Comparison of ENCODE assay signal across 8 mouse cellular contexts in the genomic region with DNA sequence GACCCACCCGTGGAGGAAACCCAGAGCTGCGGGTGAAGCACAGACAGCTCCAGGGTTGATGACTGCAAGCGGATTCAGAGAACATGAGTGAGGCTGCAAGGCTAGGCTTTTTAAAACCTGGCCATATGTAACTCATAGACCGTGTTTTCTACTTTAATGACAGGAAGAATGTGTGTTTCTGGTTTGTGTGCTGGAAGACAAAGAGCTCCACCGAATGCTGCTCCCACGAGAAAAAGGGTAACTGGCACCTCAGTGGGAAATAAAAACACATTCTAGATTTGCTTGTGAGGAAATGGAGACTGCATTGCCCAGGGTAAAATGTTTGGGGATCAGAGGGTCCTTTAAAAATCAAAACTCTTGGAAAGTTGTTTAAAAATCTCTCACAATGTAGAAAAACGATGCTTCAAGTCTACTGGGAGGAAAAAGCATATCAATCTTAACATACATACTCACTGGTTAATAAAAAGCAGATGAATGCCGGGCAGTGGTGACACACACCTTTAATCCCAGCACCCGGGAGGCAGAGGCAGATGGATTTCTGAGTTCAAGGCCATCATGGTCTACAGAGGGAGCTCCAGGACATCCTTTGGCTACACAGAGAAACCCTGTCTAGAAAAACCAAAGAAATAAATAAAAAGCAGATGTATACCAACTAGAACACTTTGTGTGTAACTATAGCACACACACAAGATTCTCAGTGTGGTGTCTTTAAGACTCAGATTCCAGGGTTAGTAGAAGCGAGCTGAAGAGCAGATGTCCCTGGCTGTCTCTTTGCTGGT. TPM values are rescaled to one million over a fixed set of nuclear protein-coding genes. Genes with fewer than 3 reads are reported as not detected.
DNase-seq lines count a peak whose midpoint lies in the region; ATAC-seq and TF ChIP-seq lines count a peak whose summit lies in the region.

No protein-coding gene starts in this region.

- H3K4me2 ChIP-seq in neural tube, embryonic 14.5 days (ENCODE audit: low read depth, low read length): peak overlapping the region; percentile 54

- peak overlapping the region; percentile 91 for H3K4me3 ChIP-seq in E14TG2a.4 (replicated peaks; ENCODE audit: low read length)
- H3K4me3 ChIP-seq in forebrain, embryonic 10.5 days: peak overlapping the region; percentile 84
- H3K4me3 ChIP-seq in neural tube, embryonic 14.5 days (ENCODE audit: low read depth, low read length): peak overlapping the region; percentile 64

- H3K27ac ChIP-seq in forebrain, embryonic 10.5 days: peak overlapping the region; percentile 92
- peak overlapping the region; percentile 70 for H3K27ac ChIP-seq in neural tube, embryonic 14.5 days (ENCODE audit: low read depth, low read length)

- no peaks in the 10 kb centered on the region for H3K9me3 ChIP-seq in E14TG2a.4 (ENCODE audit: low read length)
- no peaks in the 10 kb centered on the region for H3K9me3 ChIP-seq in forebrain, embryonic 10.5 days
- H3K9me3 ChIP-seq in neural tube, embryonic 14.5 days (ENCODE audit: control insufficient read depth, low read length): no peaks in the 10 kb centered on the region

- DNase-seq in cerebellum, postnatal 10 days: peak; percentile 32 to 34
- DNase-seq in cerebellum, postnatal 4 days (ENCODE audit: low spot score in 2 of 2): no peak
- no peak for DNase-seq in forebrain, embryonic 10.5 days (ENCODE audit: extremely low spot score, low spot score)
- peak; percentile 25 for DNase-seq in kidney, postnatal 10 days
- no peak for DNase-seq in adrenal gland, postnatal 25 days

- H3K36me3 ChIP-seq in E14TG2a.4 (ENCODE audit: insufficient read depth, low read length): peaks cover 71% of the 10 kb centered on the region
- peaks cover 59% of the 10 kb centered on the region for H3K36me3 ChIP-seq in forebrain, embryonic 10.5 days (replicated peaks)
- H3K36me3 ChIP-seq in neural tube, embryonic 14.5 days (ENCODE audit: control insufficient read depth, insufficient read depth, low read length): peaks cover 3% of the 10 kb centered on the region

- WGBS in forebrain, embryonic 10.5 days: 11% methylated on average over 10 of the region's 10 CpGs
- 8% methylated on average over 10 of the region's 10 CpGs for WGBS in neural tube, embryonic 14.5 days

- H3K9ac ChIP-seq in neural tube, embryonic 14.5 days (replicated peaks; ENCODE audit: low read depth, low read length): peak overlapping the region; percentile 63

- no peak for TF ChIP-seq CTCF in E14TG2a.4 (conservative IDR thresholded peaks at IDR 0.05; ENCODE audit: low read length)

- H3K4me1 ChIP-seq in E14TG2a.4 (replicated peaks; ENCODE audit: low read depth, low read length): peaks cover 18% of the 10 kb centered on the region
- peaks cover 19% of the 10 kb centered on the region for H3K4me1 ChIP-seq in forebrain, embryonic 10.5 days
- peaks cover 12% of the 10 kb centered on the region for H3K4me1 ChIP-seq in neural tube, embryonic 14.5 days (ENCODE audit: control insufficient read depth, insufficient read depth, low read length)

- H3K27me3 ChIP-seq in E14TG2a.4 (ENCODE audit: insufficient read depth, low read length): no peaks in the 10 kb centered on the region
- no peaks in the 10 kb centered on the region for H3K27me3 ChIP-seq in forebrain, embryonic 10.5 days (ENCODE audit: poor library complexity, severe bottlenecking)
- no peaks in the 10 kb centered on the region for H3K27me3 ChIP-seq in neural tube, embryonic 14.5 days (ENCODE audit: control insufficient read depth, insufficient read depth, low read length)

- ATAC-seq in neural tube, embryonic 14.5 days (ENCODE audit: low read depth): 0 out of 2 replicates have a peak, but pooled peaks have one; percentile 23
- ATAC-seq in megakaryocyte progenitor cell, adult 5-6 weeks (replicated peaks; ENCODE audit: poor library complexity): no peak

RNA-seq across cellular contexts. Expression of gene Psmg1, which starts 0.6 kb away (rescaled TPM):
- 106 and 116 TPM in 2 replicates for polyA plus RNA-seq in forebrain, embryonic 10.5 days (2016; fragmentation: Nextera tagmentation; extraction: Ambion mirVana)
- polyA plus RNA-seq in neural tube, embryonic 14.5 days (2014; fragmentation: Nextera tagmentation; extraction: Ambion mirVana): 64.4 and 64.6 TPM in 2 replicates
- total RNA-seq in adrenal gland, postnatal 25 days (2021): 33.5 and 40.3 TPM in 2 replicates
- 66.7 and 70.7 TPM in 2 replicates for total RNA-seq in megakaryocyte progenitor cell, adult 5-6 weeks (2015)
- 83.0 and 104 TPM in 2 replicates for total RNA-seq in megakaryocyte progenitor cell, adult 5-6 weeks (2017)

Comparison
In these comparisons a context has a peak if more than half of its experiments do, and no peak if none do; other contexts are left out.
1. DNase-seq: peak in cerebellum, postnatal 10 days (2 of 2) and kidney, postnatal 10 days (single experiment); none in cerebellum, postnatal 4 days (0 of 2), forebrain, embryonic 10.5 days (single experiment) and adrenal gland, postnatal 25 days (single experiment).
2. Peak in every context shown above with its lines, with median percentiles within 50 percentile points of each other: H3K4me3 ChIP-seq.